Mouse (Mus musculus): ENCODE data around the gene Phf7. TPM values are rescaled to one million over a fixed set of nuclear protein-coding genes. Genes with fewer than 3 reads are reported as not detected.
A peak's percentile ranks its signal among the peaks of the same experiment; 100 is the strongest.

Gene Phf7
- polyA plus RNA-seq, 1 experiment from 2014 or later: 9.5 TPM

- 74% methylated on average over 7 of the region's 7 CpGs for WGBS
- H3K27me3 ChIP-seq (ENCODE audit: control insufficient read depth, insufficient read depth, low read length): no peaks in the 10 kb centered on the region
- H3K9ac ChIP-seq (ENCODE audit: low read length): no peak overlapping the region
- no peak overlapping the region for H3K4me3 ChIP-seq (ENCODE audit: low read depth, low read length)
- no peak overlapping the region for H3K4me2 ChIP-seq (replicated peaks; ENCODE audit: low read depth)
- no peak overlapping the region for H3K27ac ChIP-seq (replicated peaks)
- no peak for TF ChIP-seq EP300 (optimal IDR thresholded peaks at IDR 0.05)
- no peak for TF ChIP-seq CTCF (IDR thresholded peaks at IDR 0.05; ENCODE audit: low read depth)
- ATAC-seq (ENCODE audit: low FRiP score, low TSS enrichment) (peak; percentile 53; the same call in 1 of the 2 replicates), DNase-seq (ENCODE audit: low spot score) (no peak)
- H3K36me3 ChIP-seq (ENCODE audit: control insufficient read depth, insufficient read depth, low read length): no peaks in the 10 kb centered on the region
- no peaks in the 10 kb centered on the region for H3K4me1 ChIP-seq (replicated peaks; ENCODE audit: control insufficient read depth, insufficient read depth)
- no peaks in the 10 kb centered on the region for H3K9me3 ChIP-seq (ENCODE audit: control insufficient read depth, low read length)
These were observed 13.8 kb downstream of the Phf7 start for GRCm38 (mm10) chr14:31237101-31237882.

GRCm38 (mm10) chr14:31233996-31234591, 17.0 kb downstream of the Phf7 start:
- Histone ChIP-seq H3K9me3 (ENCODE audit: control insufficient read depth, low read length) (no peaks in the 10 kb centered on the region), H3K27me3 (ENCODE audit: control insufficient read depth, insufficient read depth, low read length) (no peaks in the 10 kb centered on the region), H3K4me3 (ENCODE audit: low read depth, low read length) (no peak overlapping the region), H3K4me2 (replicated peaks; ENCODE audit: low read depth) (no peak overlapping the region), H3K9ac (ENCODE audit: low read length) (no peak overlapping the region), H3K4me1 (replicated peaks; ENCODE audit: control insufficient read depth, insufficient read depth) (no peaks in the 10 kb centered on the region), H3K36me3 (ENCODE audit: control insufficient read depth, insufficient read depth, low read length) (no peaks in the 10 kb centered on the region), H3K27ac (replicated peaks) (0 out of 2 replicates have a peak overlapping the region, but pooled peaks have one; percentile 6)
- DNase-seq (ENCODE audit: low spot score): peak; percentile 82
- ATAC-seq (ENCODE audit: low FRiP score, low TSS enrichment): peak; percentile 60
- WGBS: 12% methylated on average over 11 of the region's 11 CpGs
- no peak for TF ChIP-seq EP300 (optimal IDR thresholded peaks at IDR 0.05)
- TF ChIP-seq CTCF (IDR thresholded peaks at IDR 0.05; ENCODE audit: low read depth): peak; percentile 98

GRCm38 (mm10) chr14:31233070-31233995, 17.8 kb downstream of the Phf7 start:
- Histone ChIP-seq H3K4me3 (ENCODE audit: low read depth, low read length) (no peak overlapping the region), H3K9ac (ENCODE audit: low read length) (no peak overlapping the region), H3K4me1 (replicated peaks; ENCODE audit: control insufficient read depth, insufficient read depth) (no peaks in the 10 kb centered on the region), H3K36me3 (ENCODE audit: control insufficient read depth, insufficient read depth, low read length) (no peaks in the 10 kb centered on the region), H3K27me3 (ENCODE audit: control insufficient read depth, insufficient read depth, low read length) (no peaks in the 10 kb centered on the region), H3K27ac (replicated peaks) (0 out of 2 replicates have a peak overlapping the region, but pooled peaks have one; percentile 6), H3K4me2 (replicated peaks; ENCODE audit: low read depth) (no peak overlapping the region), H3K9me3 (ENCODE audit: control insufficient read depth, low read length) (no peaks in the 10 kb centered on the region)
- DNase-seq (ENCODE audit: low spot score) (no peak), ATAC-seq (ENCODE audit: low FRiP score, low TSS enrichment) (peak; percentile 9)
- WGBS: 75% methylated on average over 14 of the region's 14 CpGs
- TF ChIP-seq CTCF (IDR thresholded peaks at IDR 0.05; ENCODE audit: low read depth) (no peak), EP300 (optimal IDR thresholded peaks at IDR 0.05) (no peak)

- no peaks in the 10 kb centered on the region for H3K9me3 ChIP-seq (ENCODE audit: control insufficient read depth, low read length)
- TF ChIP-seq CTCF (IDR thresholded peaks at IDR 0.05; ENCODE audit: low read depth) (no peak), EP300 (optimal IDR thresholded peaks at IDR 0.05) (no peak)
- H3K36me3 ChIP-seq (ENCODE audit: control insufficient read depth, insufficient read depth, low read length): no peaks in the 10 kb centered on the region
- ATAC-seq (ENCODE audit: low FRiP score, low TSS enrichment) (no peak), DNase-seq (ENCODE audit: low spot score) (no peak)
- H3K9ac ChIP-seq (ENCODE audit: low read length): no peak overlapping the region
- H3K4me3 ChIP-seq (ENCODE audit: low read depth, low read length): no peak overlapping the region
- H3K27ac ChIP-seq (replicated peaks): no peak overlapping the region
- no peaks in the 10 kb centered on the region for H3K4me1 ChIP-seq (replicated peaks; ENCODE audit: control insufficient read depth, insufficient read depth)
- H3K27me3 ChIP-seq (ENCODE audit: control insufficient read depth, insufficient read depth, low read length): no peaks in the 10 kb centered on the region
- no peak overlapping the region for H3K4me2 ChIP-seq (replicated peaks; ENCODE audit: low read depth)
- WGBS: 73% methylated on average over 13 of the region's 13 CpGs
These were observed 18.6 kb downstream of the Phf7 start for GRCm38 (mm10) chr14:31232404-31233069.

GRCm38 (mm10) chr14:31230442-31230841, 20.7 kb downstream of the Phf7 start:
- H3K4me2 ChIP-seq (replicated peaks; ENCODE audit: low read depth): no peak overlapping the region
- DNase-seq (ENCODE audit: low spot score) (no peak), ATAC-seq (ENCODE audit: low FRiP score, low TSS enrichment) (no peak)
- no peaks in the 10 kb centered on the region for H3K27me3 ChIP-seq (ENCODE audit: control insufficient read depth, insufficient read depth, low read length)
- TF ChIP-seq CTCF (IDR thresholded peaks at IDR 0.05; ENCODE audit: low read depth) (no peak), EP300 (optimal IDR thresholded peaks at IDR 0.05) (no peak)
- no peaks in the 10 kb centered on the region for H3K4me1 ChIP-seq (replicated peaks; ENCODE audit: control insufficient read depth, insufficient read depth)
- H3K36me3 ChIP-seq (ENCODE audit: control insufficient read depth, insufficient read depth, low read length): no peaks in the 10 kb centered on the region
- WGBS: 66% methylated on average over 8 of the region's 8 CpGs
- H3K27ac ChIP-seq (replicated peaks): no peak overlapping the region
- H3K9me3 ChIP-seq (ENCODE audit: control insufficient read depth, low read length): no peaks in the 10 kb centered on the region
- no peak overlapping the region for H3K9ac ChIP-seq (ENCODE audit: low read length)
- no peak overlapping the region for H3K4me3 ChIP-seq (ENCODE audit: low read depth, low read length)
